Mouse (Mus musculus) embryo, embryonic 10 days (tissue): ENCODE data around the gene Ttll1.
A peak's percentile ranks its signal among the peaks of the same experiment; 100 is the strongest.
"Not testable (repeated sequence)": the region's sequence is repeated elsewhere in the genome, so short reads cannot be mapped to it uniquely, and the experiment has no call there.

Experiments used
- DNase-seq: peaks from one replicate; pipeline ENCODE4 v3.0.0-alpha.2; 2015; ENCODE audit warnings: low spot score

Gene Ttll1

DNA sequence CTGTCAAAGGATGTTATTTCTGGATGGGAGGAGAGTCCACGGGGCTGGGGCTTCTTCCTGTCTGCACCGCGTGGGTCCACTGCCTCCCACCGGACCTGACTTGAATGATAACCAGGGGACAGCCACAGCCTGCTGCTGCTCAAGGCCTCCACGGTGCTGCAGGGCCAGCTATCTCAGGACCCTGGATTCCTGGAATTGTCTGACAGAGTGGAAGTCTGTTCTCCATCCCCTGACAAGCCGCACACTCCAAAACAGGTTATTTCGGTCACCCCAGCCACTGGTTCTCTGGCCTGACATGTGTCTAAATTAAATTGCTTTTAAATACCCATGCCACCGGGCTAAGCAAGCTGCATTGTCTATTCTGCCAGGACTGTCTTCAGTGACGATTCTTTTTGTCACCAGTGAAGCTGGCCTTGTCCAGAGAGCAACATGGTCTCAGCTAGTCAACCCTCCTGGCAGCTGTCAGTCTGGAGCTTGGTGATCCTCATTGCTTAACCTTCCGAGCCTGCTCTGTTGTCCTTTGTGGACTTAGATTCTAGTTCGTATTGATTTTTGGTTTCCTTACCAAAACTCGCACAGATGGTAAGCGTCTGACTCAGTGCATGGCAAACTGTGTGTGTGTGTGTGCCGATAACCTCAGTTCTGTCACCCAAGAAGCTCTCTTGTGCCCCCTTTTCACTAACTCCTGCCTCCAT, 13.1 kb upstream of the Ttll1 start:
- DNase-seq, result no peak

GRCm38 (mm10) chr15:83523196-83523595, 12.5 kb upstream of the Ttll1 start:
- peak; percentile 57 for DNase-seq

DNA sequence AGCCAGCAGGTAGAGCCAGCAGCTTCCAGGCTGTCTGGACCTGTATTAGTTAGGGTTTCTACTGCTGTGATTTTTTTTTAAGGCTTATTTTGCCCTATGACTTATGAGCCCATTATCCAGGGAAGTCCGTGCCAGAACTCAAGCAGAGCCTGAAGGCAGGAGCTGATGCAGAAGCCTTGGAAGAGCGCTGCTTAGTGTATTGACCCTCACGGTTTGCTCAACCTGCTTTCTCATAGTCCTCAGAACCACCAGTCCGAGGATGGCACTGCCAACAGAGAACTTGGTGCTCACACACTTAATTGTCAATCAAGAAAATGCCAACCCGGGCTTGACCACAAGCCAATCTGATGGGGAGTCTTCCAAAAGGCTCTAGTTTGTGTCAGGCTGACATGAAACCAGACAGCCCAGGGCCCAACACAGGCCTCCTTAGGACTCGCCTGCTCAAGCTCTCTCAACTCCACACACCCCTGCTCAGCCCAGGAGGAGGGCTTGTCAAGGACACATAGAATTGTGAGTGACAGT, 10.2 kb upstream of the Ttll1 start:
- no peak for DNase-seq

GRCm38 (mm10) chr15:83518215-83519048, 7.7 kb upstream of the Ttll1 start:
- peak; percentile 87 for DNase-seq

DNA sequence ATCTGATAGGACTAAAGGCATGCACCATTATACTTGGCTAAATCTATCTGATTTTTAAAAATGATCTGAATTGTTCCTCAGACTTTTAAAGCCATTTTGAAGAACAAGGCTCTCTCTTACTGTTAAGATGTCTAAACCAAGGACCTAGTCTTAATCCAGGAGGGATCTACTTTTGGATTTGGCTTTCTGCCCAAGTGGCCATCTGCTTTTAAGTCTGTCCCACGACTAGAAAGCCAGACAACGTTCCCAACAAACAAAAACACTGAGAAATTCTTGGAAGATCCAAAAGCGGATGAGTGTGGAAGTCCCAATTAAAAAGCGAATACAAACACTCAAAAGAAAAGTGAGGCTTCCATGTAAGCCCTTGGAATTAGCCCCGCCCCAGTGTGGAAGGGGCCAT, 4.3 kb upstream of the Ttll1 start:
- DNase-seq, result no peak

GRCm38 (mm10) chr15:83512489-83513281, 2.0 kb upstream of the Ttll1 start:
- DNase-seq, result no peak

GRCm38 (mm10) chr15:83509950-83510804, 516 bp downstream of the Ttll1 start:
- no peak for DNase-seq

DNA sequence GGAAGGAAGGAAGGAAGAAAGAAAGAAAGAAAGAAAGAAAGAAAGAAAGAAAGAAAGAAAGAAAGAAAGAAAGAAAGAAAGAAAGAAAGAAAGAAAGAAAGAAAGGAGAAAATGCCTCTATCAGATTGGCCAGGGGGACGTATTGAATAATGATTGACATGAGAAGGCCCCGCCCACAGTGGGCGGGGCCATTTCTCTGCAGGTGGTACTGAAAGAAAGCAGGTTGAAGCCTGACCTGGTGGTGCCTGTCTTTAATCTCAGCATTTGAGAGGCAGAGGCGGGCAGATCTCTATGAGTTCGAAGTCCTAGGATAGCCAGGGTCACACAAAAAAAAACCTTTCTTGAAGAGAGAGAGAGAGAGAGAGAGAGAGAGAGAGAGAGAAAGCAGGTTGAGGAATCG, 9.2 kb downstream of the Ttll1 start:
- not testable (repeated sequence) for DNase-seq

- no peak for DNase-seq
These were observed 10.3 kb downstream of the Ttll1 start for GRCm38 (mm10) chr15:83500352-83500751.

- DNase-seq, result no peak
These were observed 11.4 kb downstream of the Ttll1 start for GRCm38 (mm10) chr15:83499211-83499755.

GRCm38 (mm10) chr15:83497299-83497698, 13.4 kb downstream of the Ttll1 start:
- DNase-seq, result no peak

GRCm38 (mm10) chr15:83495787-83496367, 14.8 kb downstream of the Ttll1 start:
- no peak for DNase-seq

DNA sequence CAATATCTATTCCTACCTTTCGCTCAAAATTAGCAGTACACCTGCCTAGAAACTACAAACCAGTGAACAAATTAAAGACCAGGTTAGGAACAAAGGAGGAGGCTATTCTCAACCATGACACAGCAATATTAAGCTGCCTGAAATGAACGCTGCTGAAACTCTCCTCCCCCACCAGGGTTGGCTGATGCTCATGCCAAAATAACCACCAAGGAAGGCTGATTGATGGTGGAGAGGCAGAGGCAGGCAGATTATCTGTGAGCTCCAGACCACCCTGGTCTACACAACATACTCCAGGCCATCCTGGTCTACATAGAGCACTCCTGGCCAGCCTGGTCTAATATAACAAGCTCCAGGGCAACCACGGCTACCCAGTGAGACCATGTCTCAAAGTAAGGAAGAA, 15.5 kb downstream of the Ttll1 start:
- no peak for DNase-seq

- DNase-seq, result no peak
These were observed 16.1 kb downstream of the Ttll1 start for GRCm38 (mm10) chr15:83494572-83494920.

DNA sequence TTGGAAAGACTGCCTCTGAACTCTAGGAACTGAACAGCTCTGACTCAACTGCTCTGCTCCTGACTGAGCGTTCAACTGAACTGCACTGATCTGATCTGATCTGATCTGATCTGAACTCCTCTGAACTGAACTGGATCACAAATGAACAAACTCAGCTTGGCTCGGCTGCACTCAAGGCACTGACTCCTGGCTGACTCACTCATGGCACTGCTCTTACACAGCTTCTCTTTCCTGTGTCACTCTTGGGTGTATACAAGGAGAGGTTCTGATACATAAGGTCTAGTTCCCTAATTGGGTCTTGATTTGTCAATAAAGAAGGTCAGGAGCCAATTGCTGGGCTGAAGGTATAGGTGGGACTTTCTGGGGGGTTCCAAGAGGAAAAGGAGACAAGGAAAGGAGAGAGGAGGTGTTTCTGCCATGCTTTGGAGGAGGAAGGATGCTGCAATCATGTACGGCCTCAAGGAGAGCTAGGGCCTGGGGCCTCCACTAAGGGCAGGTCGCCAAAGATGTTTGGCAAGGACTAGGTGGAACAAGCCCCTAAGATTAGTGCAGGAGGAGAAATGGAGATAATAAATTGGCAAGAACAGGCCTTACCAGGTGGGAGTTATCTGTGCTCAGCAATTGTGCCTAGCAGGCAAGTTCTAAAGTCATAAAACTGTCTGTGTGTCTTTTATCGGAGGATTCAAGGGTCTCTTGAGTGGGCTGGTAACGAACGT, 16.7 kb downstream of the Ttll1 start:
- no peak for DNase-seq

DNA sequence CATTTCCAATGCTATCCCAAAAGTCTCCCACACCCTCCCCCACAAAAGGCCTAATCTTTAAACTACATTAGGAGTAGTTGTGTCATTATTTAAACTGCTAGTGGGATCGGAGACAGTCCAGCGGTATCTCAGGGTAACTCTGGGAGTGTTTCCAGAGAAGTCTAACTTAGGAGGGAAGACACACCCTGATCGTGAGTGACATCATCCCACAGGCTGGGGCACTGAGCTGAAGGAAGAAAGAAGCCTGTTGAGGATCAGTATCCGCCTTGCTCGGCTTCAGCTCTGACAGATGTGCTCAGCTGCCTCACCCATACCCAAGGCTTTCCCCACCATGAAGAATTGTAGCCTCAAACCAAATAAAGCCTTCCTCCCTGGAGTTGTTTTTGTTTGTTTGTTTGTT, 18.8 kb downstream of the Ttll1 start:
- DNase-seq, result no peak

DNA sequence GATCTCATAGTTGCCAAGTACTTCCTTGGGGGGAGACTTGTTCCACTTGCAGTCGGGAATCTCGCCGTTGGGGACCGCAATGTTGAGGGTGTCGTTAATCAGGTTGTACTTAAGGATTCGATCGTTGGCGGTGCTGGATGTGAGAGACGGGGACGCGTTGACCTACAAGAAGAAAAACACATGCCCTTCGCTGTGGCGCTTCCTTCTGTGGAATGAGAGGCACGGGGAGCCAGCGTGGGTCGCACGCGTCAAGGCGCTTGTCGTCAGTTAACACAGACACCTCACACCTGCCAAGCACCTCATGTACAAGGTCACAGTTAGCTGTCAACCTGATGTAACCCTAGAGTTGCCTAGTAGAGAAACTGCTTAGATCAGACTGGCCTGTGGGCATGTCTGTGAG, 21.2 kb downstream of the Ttll1 start:
- no peak for DNase-seq

GRCm38 (mm10) chr15:83487477-83488115, 23.1 kb downstream of the Ttll1 start:
- DNase-seq, result no peak

DNA sequence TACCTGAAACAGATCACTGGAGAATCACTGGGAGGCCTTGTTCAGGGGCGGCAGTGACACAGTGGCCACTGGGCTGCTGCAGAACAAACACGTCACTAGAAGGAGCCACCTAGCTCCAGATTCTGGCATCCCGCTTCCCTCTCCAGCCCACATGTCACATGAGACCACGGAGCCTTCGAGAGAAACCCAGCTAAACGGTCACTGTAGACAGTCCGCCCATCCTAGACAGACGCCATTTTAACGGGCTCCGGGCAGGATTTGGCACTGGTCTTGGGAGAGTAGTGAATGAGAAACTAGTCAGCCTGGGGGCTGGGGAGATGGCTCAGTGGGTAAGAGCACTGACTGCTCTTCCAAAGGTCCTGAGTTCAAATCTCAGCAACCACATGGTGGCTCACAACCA, 26.4 kb downstream of the Ttll1 start:
- no peak for DNase-seq

DNA sequence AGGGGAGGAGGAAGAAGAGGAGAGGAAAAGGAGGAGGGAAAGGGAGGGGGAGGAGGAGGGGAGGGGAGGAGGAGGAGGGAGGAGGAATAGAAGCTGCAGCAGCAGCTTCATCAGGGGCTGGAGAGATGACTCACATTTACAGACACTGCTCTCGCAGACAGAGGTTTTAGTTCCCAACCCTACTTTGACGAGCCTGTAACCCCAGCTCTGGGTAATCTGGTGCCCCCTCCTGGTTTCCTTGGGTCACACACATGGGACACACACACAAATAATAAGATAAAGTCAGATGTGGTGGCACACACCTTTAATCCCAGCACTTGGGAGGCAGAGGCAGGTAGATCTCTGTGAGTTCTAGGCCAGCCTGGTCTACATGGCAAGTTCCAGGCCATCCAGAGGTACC, 27.2 kb downstream of the Ttll1 start:
- DNase-seq, result no peak
